Mouse (Mus musculus): ENCODE data around the gene Kank2. TPM values are rescaled to one million over a fixed set of nuclear protein-coding genes. Genes with fewer than 3 reads are reported as not detected.

Gene Kank2
- polyA plus RNA-seq, 1 experiment from 2014 or later: 5.0 TPM

DNA sequence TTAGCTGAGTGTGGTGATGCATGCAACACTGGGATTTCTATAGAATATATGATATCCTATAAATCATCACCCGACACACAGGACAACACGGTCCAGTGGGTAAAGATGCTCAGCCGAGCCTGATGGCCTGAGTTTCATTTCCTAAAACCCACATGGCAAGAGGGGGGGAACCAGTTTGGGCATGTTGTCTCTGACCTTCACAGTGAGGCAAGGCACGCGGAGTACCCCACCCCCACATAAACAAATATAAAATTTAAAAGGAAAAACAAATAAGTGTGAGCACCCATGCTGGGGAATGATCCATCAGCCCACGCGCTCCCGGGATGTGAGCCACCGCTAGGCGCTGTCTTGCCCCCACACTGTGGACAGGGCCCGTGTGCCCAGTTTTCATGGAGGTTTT is 8.4 kb upstream of the Kank2 start:
- Histone ChIP-seq H3K36me3 (ENCODE audit: control insufficient read depth, insufficient read depth) (no peaks in the 10 kb centered on the region), H3K9ac (ENCODE audit: low read depth, low read length) (no peak overlapping the region), H3K4me3 (ENCODE audit: low read depth, low read length) (no peak overlapping the region), H3K27me3 (ENCODE audit: control insufficient read depth, insufficient read depth, low read depth, low read length) (no peaks in the 10 kb centered on the region), H3K4me1 (ENCODE audit: control insufficient read depth, low read depth, low read length) (peaks cover 4% of the 10 kb centered on the region; the same call in 1 of the 2 replicates), H3K9me3 (replicated peaks; ENCODE audit: control insufficient read depth, low read length) (no peaks in the 10 kb centered on the region), H3K27ac (ENCODE audit: low read length) (peak overlapping the region; percentile 59), H3K4me2 (ENCODE audit: low read depth, low read length) (no peak overlapping the region)
- 65% methylated on average over 11 of the region's 11 CpGs for WGBS (ENCODE audit: insufficient replicate concordance)
- peak; percentile 9; the same call in 1 of the 2 replicates for ATAC-seq (ENCODE audit: low read depth)

GRCm38 (mm10) chr9:21806363-21806762 is 7.8 kb upstream of the Kank2 start:
- Histone ChIP-seq H3K27me3 (ENCODE audit: control insufficient read depth, insufficient read depth, low read depth, low read length) (no peaks in the 10 kb centered on the region), H3K36me3 (ENCODE audit: control insufficient read depth, insufficient read depth) (no peaks in the 10 kb centered on the region), H3K9ac (ENCODE audit: low read depth, low read length) (no peak overlapping the region), H3K9me3 (replicated peaks; ENCODE audit: control insufficient read depth, low read length) (no peaks in the 10 kb centered on the region), H3K4me2 (ENCODE audit: low read depth, low read length) (no peak overlapping the region), H3K4me3 (ENCODE audit: low read depth, low read length) (no peak overlapping the region), H3K27ac (ENCODE audit: low read length) (peak overlapping the region; percentile 80), H3K4me1 (ENCODE audit: control insufficient read depth, low read depth, low read length) (peaks cover 4% of the 10 kb centered on the region; the same call in 1 of the 2 replicates)
- ATAC-seq (ENCODE audit: low read depth): peak; percentile 87
- WGBS (ENCODE audit: insufficient replicate concordance): 19% methylated on average over 3 of the region's 3 CpGs

- ATAC-seq (ENCODE audit: low read depth): peak; percentile 17; the same call in 1 of the 2 replicates
- WGBS (ENCODE audit: insufficient replicate concordance): 38% methylated on average over 13 of the region's 13 CpGs
- Histone ChIP-seq H3K4me1 (ENCODE audit: control insufficient read depth, low read depth, low read length) (peaks cover 4% of the 10 kb centered on the region; the same call in 1 of the 2 replicates), H3K4me2 (ENCODE audit: low read depth, low read length) (no peak overlapping the region), H3K9me3 (replicated peaks; ENCODE audit: control insufficient read depth, low read length) (no peaks in the 10 kb centered on the region), H3K9ac (ENCODE audit: low read depth, low read length) (no peak overlapping the region), H3K27ac (ENCODE audit: low read length) (no peak overlapping the region), H3K4me3 (ENCODE audit: low read depth, low read length) (no peak overlapping the region), H3K36me3 (ENCODE audit: control insufficient read depth, insufficient read depth) (no peaks in the 10 kb centered on the region), H3K27me3 (ENCODE audit: control insufficient read depth, insufficient read depth, low read depth, low read length) (no peaks in the 10 kb centered on the region)
Measured at GRCm38 (mm10) chr9:21803986-21804644, 5.6 kb upstream of the Kank2 start.

DNA sequence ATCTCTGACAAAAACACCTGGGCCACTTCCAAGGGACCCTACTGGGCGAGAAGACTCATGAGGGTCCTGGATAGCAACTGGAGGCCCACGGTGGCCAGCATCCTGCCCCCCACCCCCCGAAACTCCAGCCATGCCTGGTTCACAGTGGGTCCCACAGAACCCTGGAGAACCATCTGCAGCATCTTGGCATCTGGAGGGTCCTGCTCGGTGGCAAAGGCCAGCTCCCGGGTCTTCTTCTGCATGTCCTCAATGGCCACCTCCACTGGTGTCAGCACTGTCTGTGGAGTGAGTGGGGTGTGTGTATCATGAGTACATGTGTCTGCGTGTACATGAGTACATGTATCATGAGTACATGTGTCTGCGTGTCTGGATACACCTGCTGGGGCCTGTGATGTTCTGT is 3.0 kb upstream of the Kank2 start:
- 66% methylated on average over 7 of the region's 7 CpGs for WGBS (ENCODE audit: insufficient replicate concordance)
- ATAC-seq (ENCODE audit: low read depth): no peak
- Histone ChIP-seq H3K4me1 (ENCODE audit: control insufficient read depth, low read depth, low read length) (peaks cover 12% of the 10 kb centered on the region), H3K27ac (ENCODE audit: low read length) (no peak overlapping the region), H3K36me3 (ENCODE audit: control insufficient read depth, insufficient read depth) (no peaks in the 10 kb centered on the region), H3K9ac (ENCODE audit: low read depth, low read length) (no peak overlapping the region), H3K4me3 (ENCODE audit: low read depth, low read length) (no peak overlapping the region), H3K4me2 (ENCODE audit: low read depth, low read length) (no peak overlapping the region), H3K27me3 (ENCODE audit: control insufficient read depth, insufficient read depth, low read depth, low read length) (peaks cover 4% of the 10 kb centered on the region), H3K9me3 (replicated peaks; ENCODE audit: control insufficient read depth, low read length) (no peaks in the 10 kb centered on the region)

DNA sequence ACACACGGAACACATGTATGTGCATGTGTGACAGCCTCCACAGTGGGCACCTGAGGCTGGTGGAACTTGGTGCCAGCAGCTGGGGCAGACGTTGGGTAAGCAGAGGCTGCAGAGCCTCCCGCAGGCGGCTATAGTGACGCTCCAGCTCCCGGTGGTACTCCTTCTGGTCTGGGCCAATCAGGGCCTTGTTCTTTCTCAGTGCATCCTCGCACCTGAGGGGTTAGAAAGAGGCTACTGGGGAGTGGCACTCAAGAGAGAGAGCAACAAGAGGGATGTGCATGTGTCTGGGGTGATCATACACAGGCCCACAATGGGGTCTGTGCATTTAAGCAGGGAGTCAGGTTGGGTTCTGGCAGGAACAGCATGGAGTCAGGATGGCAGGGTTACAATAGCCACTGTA is 2.6 kb upstream of the Kank2 start:
- Histone ChIP-seq H3K36me3 (ENCODE audit: control insufficient read depth, insufficient read depth) (no peaks in the 10 kb centered on the region), H3K9ac (ENCODE audit: low read depth, low read length) (no peak overlapping the region), H3K9me3 (replicated peaks; ENCODE audit: control insufficient read depth, low read length) (no peaks in the 10 kb centered on the region), H3K27ac (ENCODE audit: low read length) (no peak overlapping the region), H3K4me3 (ENCODE audit: low read depth, low read length) (no peak overlapping the region), H3K4me2 (ENCODE audit: low read depth, low read length) (no peak overlapping the region), H3K4me1 (ENCODE audit: control insufficient read depth, low read depth, low read length) (peaks cover 17% of the 10 kb centered on the region), H3K27me3 (ENCODE audit: control insufficient read depth, insufficient read depth, low read depth, low read length) (peaks cover 4% of the 10 kb centered on the region)
- 78% methylated on average over 7 of the region's 7 CpGs for WGBS (ENCODE audit: insufficient replicate concordance)
- ATAC-seq (ENCODE audit: low read depth): no peak

DNA sequence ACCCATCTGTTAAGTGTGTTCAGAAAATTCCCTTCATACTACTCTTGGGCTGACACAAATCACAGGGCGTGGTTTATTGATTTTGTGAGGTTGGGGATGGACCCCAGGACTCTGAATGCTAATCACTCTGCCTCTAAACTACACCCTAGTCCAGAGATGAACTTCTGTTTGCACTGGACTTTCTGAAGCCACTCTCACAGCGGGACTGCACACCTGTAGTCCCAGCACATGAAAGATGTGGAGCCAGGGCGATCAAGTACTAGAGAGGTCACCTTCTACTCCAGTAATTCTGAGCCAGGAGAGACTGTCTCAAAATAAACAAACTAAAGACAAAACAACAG is 436 bp upstream of the Kank2 start:
- Histone ChIP-seq H3K27me3 (ENCODE audit: control insufficient read depth, insufficient read depth, low read depth, low read length) (peaks cover 4% of the 10 kb centered on the region), H3K27ac (ENCODE audit: low read length) (peak overlapping the region; percentile 88), H3K4me2 (ENCODE audit: low read depth, low read length) (peak overlapping the region; percentile 89), H3K36me3 (ENCODE audit: control insufficient read depth, insufficient read depth) (peaks cover 3% of the 10 kb centered on the region; the same call in 1 of the 2 replicates), H3K4me3 (ENCODE audit: low read depth, low read length) (peak overlapping the region; percentile 74), H3K9ac (ENCODE audit: low read depth, low read length) (no peak overlapping the region), H3K4me1 (ENCODE audit: control insufficient read depth, low read depth, low read length) (peaks cover 17% of the 10 kb centered on the region), H3K9me3 (replicated peaks; ENCODE audit: control insufficient read depth, low read length) (no peaks in the 10 kb centered on the region)
- WGBS (ENCODE audit: insufficient replicate concordance): 43% methylated on average over 3 of the region's 3 CpGs
- ATAC-seq (ENCODE audit: low read depth): peak; percentile 65

DNA sequence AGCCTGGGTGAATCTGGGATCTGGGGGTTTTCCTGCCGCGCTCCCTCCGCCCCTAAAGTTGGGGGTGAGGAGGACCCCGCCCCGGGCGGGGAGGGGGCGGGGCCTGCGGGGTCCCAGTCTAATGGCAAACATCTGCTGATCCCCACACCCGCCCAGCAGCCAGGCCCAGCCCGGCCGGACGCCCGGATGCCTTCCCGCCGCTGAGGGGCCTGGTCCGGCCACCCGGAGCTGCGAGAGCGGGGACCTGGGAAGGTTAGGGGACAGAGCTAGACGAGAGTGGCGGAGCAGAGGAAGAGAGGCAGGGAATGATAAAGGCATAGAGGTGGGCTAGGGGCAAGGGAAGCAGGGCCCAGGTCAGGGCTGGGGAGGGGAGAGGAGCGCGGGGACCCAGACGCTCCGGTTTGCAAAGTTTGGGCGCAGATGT is 611 bp downstream of the Kank2 start:
- H3K4me2 ChIP-seq (ENCODE audit: low read depth, low read length): peak overlapping the region; percentile 89
- H3K27me3 ChIP-seq (ENCODE audit: control insufficient read depth, insufficient read depth, low read depth, low read length): peaks cover 4% of the 10 kb centered on the region
- H3K36me3 ChIP-seq (ENCODE audit: control insufficient read depth, insufficient read depth): peaks cover 3% of the 10 kb centered on the region; the same call in 1 of the 2 replicates
- H3K9ac ChIP-seq (ENCODE audit: low read depth, low read length): peak overlapping the region; percentile 74
- peaks cover 17% of the 10 kb centered on the region for H3K4me1 ChIP-seq (ENCODE audit: control insufficient read depth, low read depth, low read length)
- H3K4me3 ChIP-seq (ENCODE audit: low read depth, low read length): peak overlapping the region; percentile 74
- no peaks in the 10 kb centered on the region for H3K9me3 ChIP-seq (replicated peaks; ENCODE audit: control insufficient read depth, low read length)
- H3K27ac ChIP-seq (ENCODE audit: low read length): peak overlapping the region; percentile 88
- ATAC-seq (ENCODE audit: low read depth): peak; percentile 62
- WGBS (ENCODE audit: insufficient replicate concordance): under 1% methylated on average over 23 of the region's 26 CpGs

- 44% methylated on average over 3 of the region's 3 CpGs for WGBS (ENCODE audit: insufficient replicate concordance)
- Histone ChIP-seq H3K36me3 (ENCODE audit: control insufficient read depth, insufficient read depth) (peaks cover 3% of the 10 kb centered on the region; the same call in 1 of the 2 replicates), H3K27ac (ENCODE audit: low read length) (no peak overlapping the region), H3K9me3 (replicated peaks; ENCODE audit: control insufficient read depth, low read length) (no peaks in the 10 kb centered on the region), H3K4me3 (ENCODE audit: low read depth, low read length) (no peak overlapping the region), H3K9ac (ENCODE audit: low read depth, low read length) (no peak overlapping the region), H3K4me2 (ENCODE audit: low read depth, low read length) (peak overlapping the region; percentile 89; the same call in 1 of the 2 replicates), H3K4me1 (ENCODE audit: control insufficient read depth, low read depth, low read length) (peaks cover 17% of the 10 kb centered on the region), H3K27me3 (ENCODE audit: control insufficient read depth, insufficient read depth, low read depth, low read length) (peaks cover 4% of the 10 kb centered on the region)
- no peak for ATAC-seq (ENCODE audit: low read depth)
Measured at GRCm38 (mm10) chr9:21796919-21797318, 1.6 kb downstream of the Kank2 start.

DNA sequence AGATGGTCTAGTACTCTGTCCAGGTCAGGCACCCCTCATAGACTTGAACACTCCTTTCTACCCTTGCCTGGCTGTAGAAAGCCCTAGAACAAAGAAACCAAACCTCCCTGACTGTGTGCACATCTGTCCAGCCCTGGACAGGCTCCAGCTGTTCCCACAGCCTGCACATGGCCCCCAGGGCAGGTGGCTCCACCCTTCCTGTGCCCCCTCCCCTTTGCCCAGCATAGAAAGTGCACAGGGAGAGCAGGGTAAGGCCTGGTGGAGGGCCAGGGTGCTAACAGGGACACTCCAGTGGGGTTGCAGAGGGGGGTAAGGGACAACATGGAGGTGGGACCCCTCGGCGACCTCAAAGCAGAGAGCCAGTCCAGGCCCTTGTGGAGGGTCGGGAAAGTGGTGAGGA is 2.3 kb downstream of the Kank2 start:
- Histone ChIP-seq H3K4me3 (ENCODE audit: low read depth, low read length) (peak overlapping the region; percentile 6; the same call in 1 of the 2 replicates), H3K4me2 (ENCODE audit: low read depth, low read length) (0 out of 2 replicates have a peak overlapping the region, but pooled peaks have one; percentile 24)
- ATAC-seq (ENCODE audit: low read depth): no peak

More for the DNA sequence above, 2.3 kb downstream of the Kank2 start:
- Histone ChIP-seq H3K9me3 (replicated peaks; ENCODE audit: control insufficient read depth, low read length) (no peaks in the 10 kb centered on the region), H3K27ac (ENCODE audit: low read length) (no peak overlapping the region), H3K4me1 (ENCODE audit: control insufficient read depth, low read depth, low read length) (peaks cover 17% of the 10 kb centered on the region), H3K27me3 (ENCODE audit: control insufficient read depth, insufficient read depth, low read depth, low read length) (peaks cover 4% of the 10 kb centered on the region), H3K36me3 (ENCODE audit: control insufficient read depth, insufficient read depth) (peaks cover 3% of the 10 kb centered on the region; the same call in 1 of the 2 replicates), H3K9ac (ENCODE audit: low read depth, low read length) (no peak overlapping the region)
- WGBS (ENCODE audit: insufficient replicate concordance): 31% methylated on average over 3 of the region's 3 CpGs

All from liver, embryonic 16.5 days (tissue).